7 mouse cellular contexts compared by ENCODE assay signal in genomic region chr13:112660574-112661381, GRCm38 (mm10). TPM values are rescaled to one million over a fixed set of nuclear protein-coding genes. Genes with fewer than 3 reads are reported as not detected.
DNase-seq lines count a peak whose midpoint lies in the region; ATAC-seq lines count a peak whose summit lies in the region.

Gene Slc38a9 (plus strand): TSS chr13:112660751.

- ATAC-seq in embryonic facial prominence, embryonic 11.5 days (replicated peaks; ENCODE audit: insufficient number of reproducible peaks, low FRiP score, low TSS enrichment, low read depth) = peak; percentile 99
- peak; percentile 99 for ATAC-seq in limb, embryonic 11.5 days (ENCODE audit: insufficient number of reproducible peaks, low FRiP score, low TSS enrichment, low read depth)
- peak; percentile 98 for ATAC-seq in midbrain, embryonic 14.5 days (ENCODE audit: low FRiP score, low TSS enrichment)

- no peaks in the 10 kb centered on the region for H3K4me1 ChIP-seq in embryonic facial prominence, embryonic 11.5 days (ENCODE audit: control insufficient read depth, insufficient read depth, low read length)
- H3K4me1 ChIP-seq in limb, embryonic 11.5 days (ENCODE audit: control insufficient read depth, insufficient read depth, low read length) = no peaks in the 10 kb centered on the region
- H3K4me1 ChIP-seq in midbrain, embryonic 14.5 days (ENCODE audit: control insufficient read depth, insufficient read depth, low read length) = peaks cover 9% of the 10 kb centered on the region

- peak within 1 kb of the TSS; percentile 88 for H3K4me2 ChIP-seq in embryonic facial prominence, embryonic 11.5 days (ENCODE audit: low read depth, low read length)
- H3K4me2 ChIP-seq in limb, embryonic 11.5 days (ENCODE audit: low read depth, severe bottlenecking) = peak within 1 kb of the TSS; percentile 81
- peak within 1 kb of the TSS; percentile 81 for H3K4me2 ChIP-seq in midbrain, embryonic 14.5 days (ENCODE audit: low read length)

- H3K9ac ChIP-seq in embryonic facial prominence, embryonic 11.5 days (replicated peaks; ENCODE audit: low read length) = peak within 1 kb of the TSS; percentile 65
- peak within 1 kb of the TSS; percentile 55 for H3K9ac ChIP-seq in limb, embryonic 11.5 days (ENCODE audit: low read length)
- H3K9ac ChIP-seq in midbrain, embryonic 14.5 days (replicated peaks; ENCODE audit: low read length) = peak within 1 kb of the TSS; percentile 79

- H3K36me3 ChIP-seq in embryonic facial prominence, embryonic 11.5 days (replicated peaks; ENCODE audit: control insufficient read depth, insufficient read depth, low read depth, low read length) = no peaks in the 10 kb centered on the region
- H3K36me3 ChIP-seq in limb, embryonic 11.5 days (ENCODE audit: control insufficient read depth, insufficient read depth, low read length) = no peaks in the 10 kb centered on the region
- H3K36me3 ChIP-seq in midbrain, embryonic 14.5 days (ENCODE audit: control insufficient read depth, insufficient read depth, low read length) = no peaks in the 10 kb centered on the region

- H3K27me3 ChIP-seq in embryonic facial prominence, embryonic 11.5 days (ENCODE audit: control insufficient read depth, insufficient read depth, low read length) = no peaks in the 10 kb centered on the region
- no peaks in the 10 kb centered on the region for H3K27me3 ChIP-seq in limb, embryonic 11.5 days (ENCODE audit: control insufficient read depth, insufficient read depth, low read length)
- H3K27me3 ChIP-seq in midbrain, embryonic 14.5 days (ENCODE audit: control insufficient read depth, insufficient read depth, low read length) = no peaks in the 10 kb centered on the region

- no peaks in the 10 kb centered on the region for H3K9me3 ChIP-seq in embryonic facial prominence, embryonic 11.5 days (replicated peaks; ENCODE audit: control insufficient read depth, low read length)
- no peaks in the 10 kb centered on the region for H3K9me3 ChIP-seq in limb, embryonic 11.5 days (ENCODE audit: control insufficient read depth, low read length)
- no peaks in the 10 kb centered on the region for H3K9me3 ChIP-seq in midbrain, embryonic 14.5 days (ENCODE audit: control insufficient read depth, low read length)

- H3K27ac ChIP-seq in embryonic facial prominence, embryonic 11.5 days (replicated peaks; ENCODE audit: low read depth, low read length) = no peak within 1 kb of the TSS
- H3K27ac ChIP-seq in limb, embryonic 11.5 days (replicated peaks; ENCODE audit: low read depth, low read length) = no peak within 1 kb of the TSS
- H3K27ac ChIP-seq in midbrain, embryonic 14.5 days (replicated peaks; ENCODE audit: low read depth, low read length) = peak within 1 kb of the TSS; percentile 82

- peak; percentile 96 for DNase-seq in adrenal gland, postnatal 14 days
- peak; percentile 96 for DNase-seq in embryonic facial prominence, embryonic 11.5 days (ENCODE audit: low spot score)
- DNase-seq in heart, adult 11 months = peak; percentile 99
- DNase-seq in kidney, adult 18-20 months = peak; percentile 92
- DNase-seq in limb, embryonic 11.5 days (ENCODE audit: low spot score) = peak; percentile 94
- DNase-seq in midbrain, embryonic 14.5 days = peak; percentile 98
- DNase-seq in spleen, adult 18-20 months = peak; percentile 84 to 88

- under 1% methylated on average over 33 of the region's 33 CpGs for WGBS in embryonic facial prominence, embryonic 11.5 days
- WGBS in limb, embryonic 11.5 days = 1% methylated on average over 33 of the region's 33 CpGs
- WGBS in midbrain, embryonic 14.5 days = 1% methylated on average over 33 of the region's 33 CpGs

- peak within 1 kb of the TSS; percentile 56 for H3K4me3 ChIP-seq in embryonic facial prominence, embryonic 11.5 days (ENCODE audit: low read depth, low read length)
- H3K4me3 ChIP-seq in limb, embryonic 11.5 days (ENCODE audit: low read depth, low read length) = peak within 1 kb of the TSS; percentile 54
- H3K4me3 ChIP-seq in midbrain, embryonic 14.5 days (replicated peaks; ENCODE audit: low read depth, low read length) = peak within 1 kb of the TSS; percentile 83

RNA-seq across cellular contexts. Expression of gene Slc38a9, which starts in this region (rescaled TPM):
- total RNA-seq in adrenal gland, postnatal 14 days (2021) = 18.6 and 25.4 TPM in 2 replicates
- polyA plus RNA-seq in embryonic facial prominence, embryonic 11.5 days (2014; fragmentation: Nextera tagmentation; extraction: Ambion mirVana) = 10.8 and 12.2 TPM in 2 replicates
- 11.7 and 13.2 TPM in 2 replicates for polyA plus RNA-seq in limb, embryonic 11.5 days (2014; fragmentation: Nextera tagmentation; extraction: Ambion mirVana)
- 24.4 and 25.1 TPM in 2 replicates for polyA plus RNA-seq in midbrain, embryonic 14.5 days (2014; fragmentation: Nextera tagmentation; extraction: Ambion mirVana)
